Mouse (Mus musculus) gastrocnemius, postnatal 14 days (tissue): ENCODE results near the gene Rere. TPM values are rescaled to one million over a fixed set of nuclear protein-coding genes. Genes with fewer than 3 reads are reported as not detected.

Source experiments
- DNase-seq: peaks from one replicate; pipeline ENCODE4 v3.0.0; 2021; ENCODE audit warnings: mixed read lengths
- intact Hi-C: fragments of 180-260 bp; cut with DNase I; formaldehyde crosslinking; loops from one replicate; pipeline ENCODE4 v1.15.1; 2025; ENCODE audit warnings: low total_unique reads
- total RNA-seq, 2 experiments: library from RNA; stranded (reverse); gene quantifications; 2 replicates each; pipeline ENCODE4 v1.2.3; 2021

Rere gene
- total RNA-seq, 2 experiments from 2014 or later = 44.4 to 52.1 TPM

DNA sequence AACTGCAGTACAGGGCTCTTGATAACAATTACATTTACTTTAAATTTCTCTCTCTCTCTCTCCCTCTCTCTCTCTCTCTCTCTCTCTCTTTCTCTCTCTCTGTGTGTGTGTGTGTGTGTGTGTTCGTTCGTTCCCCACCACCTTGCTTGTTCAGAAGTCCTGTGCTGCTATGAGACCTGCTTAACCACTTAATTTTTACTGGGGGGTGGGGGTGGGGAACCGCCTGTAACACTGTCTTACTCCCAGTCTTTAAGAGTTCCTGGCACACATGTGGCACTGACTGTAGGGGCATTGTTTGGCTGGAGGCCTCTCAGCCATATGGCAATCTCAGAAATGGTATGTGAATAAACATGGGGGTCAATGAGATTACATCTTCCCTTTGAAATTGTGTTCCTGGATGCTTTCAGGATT is 91.2 kb downstream of the Rere start:
- DNase-seq = no peak
- intact Hi-C loops = no loop called here

DNA sequence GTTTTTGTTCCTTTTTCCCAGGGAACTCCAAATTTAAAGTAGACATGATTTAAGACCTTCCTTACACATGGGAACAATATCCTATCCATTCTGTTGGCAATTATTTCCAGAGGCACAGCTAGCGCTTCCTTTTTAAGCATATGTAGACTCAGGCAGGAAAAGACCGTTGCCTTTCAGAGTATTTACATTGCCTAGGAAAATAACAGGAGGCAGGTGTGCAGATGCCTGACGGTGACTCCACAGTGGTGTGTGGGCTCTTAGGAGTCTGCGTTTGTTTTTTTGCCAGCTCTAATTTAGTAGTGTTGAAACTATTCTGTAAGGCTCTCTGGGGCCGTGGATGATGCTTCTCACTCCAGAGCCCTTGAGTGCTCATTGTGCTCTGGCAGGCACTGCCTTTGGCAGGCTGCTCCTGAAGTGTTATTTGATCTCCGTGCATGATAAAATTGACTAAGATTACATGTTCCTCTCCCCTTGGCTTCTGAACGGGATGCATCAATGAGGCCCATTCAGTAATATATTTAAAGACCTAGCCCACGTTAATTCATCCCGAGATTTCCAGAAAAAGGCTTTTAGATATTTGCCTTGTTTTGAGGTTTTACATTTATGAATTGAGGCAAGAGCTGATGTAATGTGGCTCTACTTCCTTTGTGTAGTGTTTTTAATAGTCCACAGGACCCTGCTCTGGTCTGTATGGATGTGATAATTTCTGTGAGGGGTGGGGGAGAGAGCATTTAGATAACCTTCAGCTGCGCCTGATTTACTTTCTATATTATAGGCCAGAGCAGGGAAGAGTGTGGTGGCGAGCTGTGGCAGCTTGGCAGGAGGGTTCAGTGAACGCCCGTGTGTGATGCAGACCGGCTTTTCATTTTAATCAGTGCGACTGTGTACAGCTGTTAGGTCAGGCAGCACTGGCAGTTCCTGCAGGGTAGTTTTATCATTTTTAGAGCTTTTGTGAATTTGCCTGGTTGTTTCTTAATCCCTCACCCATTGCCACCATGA is 92.0 kb downstream of the Rere start:
- intact Hi-C loops = no loop called here
- peak; percentile 67 for DNase-seq

- no peak for DNase-seq
- intact Hi-C loops = no loop called here
Measured at GRCm38 (mm10) chr4:150374651-150375447, 93.4 kb downstream of the Rere start.

DNA sequence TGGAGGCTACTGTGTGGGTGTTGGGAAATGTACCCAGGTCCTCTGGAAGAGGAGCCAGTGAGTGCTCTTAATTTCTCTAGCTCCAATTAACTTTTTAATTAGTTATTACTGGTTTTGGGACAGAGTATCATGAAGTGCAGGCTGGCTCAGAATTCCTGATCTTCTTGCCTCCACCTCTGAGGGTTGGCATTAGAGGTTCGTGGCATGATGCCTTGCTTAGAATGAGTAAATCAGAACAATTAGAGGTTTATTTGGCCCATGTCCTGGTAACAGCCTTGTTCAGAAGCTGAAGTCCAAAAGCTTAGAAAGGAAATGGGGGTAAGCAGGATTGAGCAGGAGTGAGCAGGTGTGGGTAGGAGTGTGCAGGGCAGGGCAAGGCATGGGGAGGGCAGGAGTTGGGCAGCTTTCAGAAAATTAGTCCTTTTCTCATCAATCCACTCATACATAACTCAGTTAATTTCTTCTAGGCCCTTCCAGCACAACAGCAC is 94.0 kb downstream of the Rere start:
- intact Hi-C loops = no loop called here
- no peak for DNase-seq

DNA sequence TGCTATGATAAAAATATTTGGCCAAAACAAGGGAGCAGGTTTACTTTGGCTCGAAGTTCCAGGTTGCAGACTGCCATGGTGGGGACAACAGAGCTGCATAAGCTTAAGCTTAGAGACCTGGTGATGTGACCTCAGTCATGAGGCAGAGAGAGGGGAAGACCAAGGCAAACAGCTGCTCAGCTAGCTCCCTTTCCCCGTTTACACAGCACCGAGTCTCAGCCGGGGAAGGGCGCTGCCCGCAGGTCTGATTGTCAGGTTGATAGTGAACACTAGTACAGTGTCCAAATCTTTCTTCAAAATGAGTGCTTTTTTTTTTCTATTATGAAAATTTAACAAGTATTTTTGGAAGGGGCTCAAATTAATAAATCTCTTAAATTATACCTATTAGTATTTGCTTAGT is 97.9 kb downstream of the Rere start:
- DNase-seq = no peak
- intact Hi-C loops = no loop called here

DNA sequence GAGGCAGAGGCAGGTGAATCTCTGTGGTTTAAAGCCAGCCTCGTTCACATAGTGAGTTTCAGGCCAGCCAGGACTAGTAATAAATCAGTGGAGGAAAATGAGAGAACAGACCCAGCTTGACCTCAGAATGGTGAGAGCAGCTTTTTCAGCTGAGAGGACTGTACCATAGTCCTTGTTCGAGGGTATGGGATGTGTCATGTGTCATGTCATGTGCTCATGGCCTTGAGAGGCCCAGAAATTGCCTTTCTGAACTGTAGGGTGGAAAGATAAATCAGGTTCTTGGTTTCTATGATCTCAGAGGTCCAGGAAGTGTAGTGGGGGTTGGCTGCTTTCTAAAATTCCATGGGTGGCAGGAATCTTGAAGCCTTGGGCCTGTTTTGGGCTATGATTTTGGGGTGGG is 98.3 kb downstream of the Rere start:
- intact Hi-C loops = no loop called here

GRCm38 (mm10) chr4:150380273-150380672 is 98.8 kb downstream of the Rere start:
- DNase-seq = no peak
- intact Hi-C loops = no loop called here

More for the DNA sequence above, 98.3 kb downstream of the Rere start:
- DNase-seq = no peak

GRCm38 (mm10) chr4:150382504-150382903 is 101.1 kb downstream of the Rere start:
- no peak for DNase-seq
- intact Hi-C loops = no loop called here

DNA sequence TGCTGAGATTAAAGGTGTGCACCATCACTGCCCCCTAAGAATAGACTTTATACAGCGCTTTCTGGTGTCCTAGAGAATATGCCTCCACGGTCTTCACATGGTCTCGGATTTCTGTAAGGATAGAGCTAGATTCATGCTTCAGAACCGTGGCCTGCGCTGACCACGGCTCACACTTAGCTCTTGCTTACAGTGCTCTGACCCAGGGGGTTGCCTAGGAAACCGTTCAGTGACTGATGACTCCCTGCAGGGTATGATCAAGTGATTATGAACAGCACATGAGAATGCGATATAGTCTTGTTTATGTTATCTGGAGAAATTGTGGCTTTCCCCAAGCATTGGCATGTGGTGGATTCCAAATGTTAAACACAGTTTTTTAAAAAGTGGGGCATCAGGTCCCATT is 103.0 kb downstream of the Rere start:
- DNase-seq = no peak
- intact Hi-C loops = no loop called here

DNA sequence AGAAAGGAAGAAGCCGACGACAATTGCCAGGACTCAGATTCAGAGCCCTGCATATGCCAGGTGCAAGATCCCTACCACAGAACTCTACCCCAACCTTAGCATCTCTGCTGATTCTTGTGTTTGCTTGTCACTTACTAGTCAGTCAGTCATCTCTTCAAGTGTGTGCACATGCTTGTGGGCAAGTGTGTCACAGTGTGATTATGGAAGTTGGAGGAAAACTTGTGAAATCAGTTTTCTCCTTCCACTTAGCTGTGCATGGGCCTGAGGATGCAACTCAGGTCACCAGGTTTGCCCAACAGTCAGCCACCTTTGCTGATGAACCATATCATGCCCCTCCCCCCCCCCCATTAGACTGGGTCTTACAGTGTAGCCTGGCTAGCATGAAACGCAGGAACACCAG is 103.5 kb downstream of the Rere start:
- intact Hi-C loops = no loop called here

DNA sequence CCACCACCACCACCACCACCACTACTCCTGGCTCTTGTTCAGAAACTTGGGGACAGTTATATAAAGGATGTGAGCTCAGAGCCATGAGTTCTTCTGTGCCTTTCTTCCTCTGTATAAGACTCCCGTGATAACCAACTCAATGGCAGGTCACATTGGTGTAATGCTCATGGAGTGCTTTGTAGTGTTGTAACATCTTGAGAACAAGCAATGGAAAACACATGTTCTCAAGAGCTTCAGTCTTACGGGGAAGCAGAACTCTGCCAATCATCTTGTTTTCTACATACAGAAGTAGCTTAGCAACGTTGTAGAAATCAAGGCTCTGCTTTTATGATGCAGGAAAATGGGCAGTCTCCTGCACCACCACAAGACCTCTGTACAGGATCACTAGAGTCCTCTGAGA is 107.1 kb downstream of the Rere start:
- intact Hi-C loops = no loop called here
- DNase-seq = no peak

More for the DNA sequence above, 103.5 kb downstream of the Rere start:
- no peak for DNase-seq

DNA sequence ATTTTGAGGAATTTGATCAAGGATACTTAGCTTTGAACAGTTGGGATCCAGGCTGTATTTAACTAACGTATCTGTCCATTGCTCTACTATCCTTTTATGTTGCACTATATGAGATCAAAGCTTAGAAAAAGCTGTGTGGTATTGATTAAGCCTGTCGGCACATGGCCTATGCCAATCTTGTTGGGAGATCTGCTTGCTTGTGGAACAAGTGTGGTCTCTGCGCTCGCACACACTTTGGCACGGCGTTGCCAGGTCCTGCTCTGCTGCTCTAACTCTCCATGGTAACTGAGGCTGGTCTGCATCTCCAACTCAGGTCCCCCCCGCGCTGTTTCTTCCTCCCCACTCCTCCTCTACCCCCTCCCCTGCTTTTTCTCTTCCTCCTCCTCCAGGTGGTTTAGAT is 112.2 kb downstream of the Rere start:
- DNase-seq = no peak
- intact Hi-C loops = no loop called here

GRCm38 (mm10) chr4:150394091-150394490 is 112.6 kb downstream of the Rere start:
- DNase-seq = no peak
- intact Hi-C loops = no loop called here

- intact Hi-C loops = no loop called here
- DNase-seq = no peak
Measured at GRCm38 (mm10) chr4:150396339-150396738, 114.9 kb downstream of the Rere start.

DNA sequence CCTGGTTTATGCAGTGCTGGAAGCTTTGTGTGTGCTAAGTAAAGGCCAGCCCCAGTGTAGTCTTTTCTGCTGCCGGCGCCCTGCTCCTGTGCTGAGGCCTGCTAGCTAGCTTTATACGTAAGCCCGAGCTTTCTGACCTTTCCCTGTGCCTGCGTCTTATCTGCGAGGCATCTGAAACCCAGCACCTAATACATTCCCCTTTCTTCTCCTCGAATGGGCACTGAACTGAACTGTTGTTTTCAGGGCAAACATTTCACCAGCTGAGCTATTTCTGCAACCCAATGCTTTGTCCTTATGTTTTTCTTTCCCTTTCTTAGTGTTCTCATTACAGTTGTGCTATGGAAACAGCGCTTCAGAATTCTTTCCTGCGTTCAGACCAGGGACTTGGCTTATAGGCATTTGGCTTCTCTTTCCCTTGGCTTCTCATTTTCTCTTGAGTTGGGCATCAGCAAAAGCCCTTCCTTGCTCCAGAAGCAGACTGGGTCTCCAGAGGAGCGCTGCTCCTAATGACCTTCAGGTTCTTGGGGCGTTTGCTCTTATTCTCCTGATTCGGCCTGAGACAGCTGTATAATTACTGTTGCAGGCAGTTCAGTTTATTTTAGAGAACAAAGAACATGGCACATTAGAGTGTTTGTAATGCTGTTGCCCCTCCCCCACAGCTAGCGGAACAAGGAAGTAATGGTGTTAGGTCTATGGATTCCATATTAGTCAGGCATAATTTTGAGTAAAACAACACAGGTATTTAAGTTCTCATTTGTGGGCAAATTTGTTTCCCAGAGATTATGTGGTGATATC is 115.6 kb downstream of the Rere start:
- intact Hi-C loops = no loop called here
- no peak for DNase-seq

DNA sequence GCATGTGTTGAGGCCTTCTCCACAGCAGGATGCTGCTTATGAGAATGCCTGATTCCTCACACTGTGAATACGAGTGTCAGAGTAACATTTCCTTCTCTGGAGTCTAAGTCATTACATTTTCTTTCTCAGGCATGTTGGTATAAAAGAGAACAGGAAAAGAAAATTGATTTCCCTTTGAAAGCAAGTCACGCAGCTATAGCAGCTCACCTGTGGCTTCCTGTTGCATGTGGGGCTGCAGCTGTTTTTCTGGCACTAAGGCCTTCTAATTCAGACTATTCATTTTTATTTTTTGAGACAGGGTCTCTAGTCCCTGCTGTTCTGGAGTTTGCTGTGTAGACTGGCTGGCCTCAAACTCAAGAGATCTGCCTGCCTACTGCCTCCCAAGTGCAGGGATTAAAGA is 117.6 kb downstream of the Rere start:
- no peak for DNase-seq
- intact Hi-C loops = no loop called here

- no peak for DNase-seq
- intact Hi-C loops = no loop called here
Measured at GRCm38 (mm10) chr4:150401830-150402607, 120.6 kb downstream of the Rere start.

- no peak for DNase-seq
- intact Hi-C loops = no loop called here
Measured at GRCm38 (mm10) chr4:150402608-150402985, 121.2 kb downstream of the Rere start.

DNA sequence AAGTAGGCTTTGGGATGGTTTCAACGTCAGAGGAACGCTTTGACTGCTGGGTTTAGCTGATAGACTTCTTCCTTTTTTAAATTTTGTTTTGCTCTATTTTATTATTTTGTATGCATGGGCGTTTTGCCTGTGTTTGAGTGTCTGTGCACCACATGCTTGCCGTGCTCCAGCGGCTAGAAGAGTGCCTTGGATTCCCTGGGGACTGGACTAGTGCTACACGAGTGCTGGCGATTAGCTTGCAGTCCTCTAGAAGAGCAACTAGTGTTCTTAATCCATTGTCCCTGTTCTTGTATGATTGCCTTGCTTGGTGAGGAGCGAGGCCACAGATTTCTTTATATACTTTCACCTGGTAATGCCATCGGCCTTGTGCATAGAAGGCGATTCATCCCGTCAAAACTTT is 122.5 kb downstream of the Rere start:
- no peak for DNase-seq
- intact Hi-C loops = no loop called here
